In the genomic region with DNA sequence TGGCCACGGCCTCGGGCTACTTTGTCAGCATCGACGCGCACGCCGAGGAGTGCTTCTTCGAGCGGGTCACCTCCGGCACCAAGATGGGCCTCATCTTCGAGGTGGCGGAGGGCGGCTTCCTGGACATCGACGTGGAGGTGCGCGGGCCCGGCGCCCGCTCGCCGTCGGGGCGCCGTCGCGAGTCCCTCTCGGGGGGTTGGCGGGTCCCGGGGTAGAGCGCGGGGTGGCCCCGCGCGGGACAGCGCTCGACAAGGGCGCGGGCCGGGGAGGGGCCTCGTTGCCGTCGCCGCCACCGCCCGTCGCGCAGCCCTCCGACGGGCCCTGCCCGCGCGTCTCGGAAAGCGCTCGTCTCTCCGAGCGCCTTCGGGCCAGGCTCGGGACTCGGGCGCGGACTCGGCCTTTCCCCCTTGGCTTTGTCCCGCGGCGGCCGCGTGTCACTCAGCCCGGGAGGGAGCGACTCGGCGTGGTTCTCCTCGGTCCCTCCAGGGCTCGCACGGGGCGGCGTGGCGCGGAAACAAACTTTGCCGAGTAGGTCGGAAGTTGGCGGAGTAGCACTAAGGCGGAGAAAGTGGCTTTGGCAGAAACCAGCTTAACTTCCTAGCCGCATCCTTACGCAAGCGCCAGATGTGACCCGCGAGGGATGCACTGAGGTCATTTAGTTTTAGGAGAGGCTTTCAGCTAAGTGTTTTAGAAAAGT, we compare ENCODE assay signal across 8 mouse cellular contexts. TPM values are rescaled to one million over a fixed set of nuclear protein-coding genes. Genes with fewer than 3 reads are reported as not detected.
DNase-seq lines count a peak whose midpoint lies in the region; ATAC-seq lines count a peak whose summit lies in the region.

No protein-coding gene starts in this region.

- H3K27ac ChIP-seq in brown adipose tissue, adult 24 weeks (replicated peaks; ENCODE audit: low read depth, low read length), result peak overlapping the region; percentile 85
- peak overlapping the region; percentile 57; the same call in 1 of the 2 replicates for H3K27ac ChIP-seq in forebrain, embryonic 14.5 days (ENCODE audit: low read depth, low read length)
- H3K27ac ChIP-seq in hindbrain, embryonic 10.5 days, result peak overlapping the region; percentile 91
- peak overlapping the region; percentile 74 for H3K27ac ChIP-seq in limb, embryonic 11.5 days (replicated peaks; ENCODE audit: low read depth, low read length)
- peak overlapping the region; percentile 32; the same call in 1 of the 2 replicates for H3K27ac ChIP-seq in midbrain, embryonic 11.5 days (ENCODE audit: low read depth, low read length)

- H3K27me3 ChIP-seq in forebrain, embryonic 14.5 days (replicated peaks; ENCODE audit: control insufficient read depth, insufficient read depth, low read length), result no peaks in the 10 kb centered on the region
- H3K27me3 ChIP-seq in hindbrain, embryonic 10.5 days (ENCODE audit: insufficient read depth, poor library complexity, severe bottlenecking), result no peaks in the 10 kb centered on the region
- H3K27me3 ChIP-seq in limb, embryonic 11.5 days (ENCODE audit: control insufficient read depth, insufficient read depth, low read length), result no peaks in the 10 kb centered on the region
- H3K27me3 ChIP-seq in midbrain, embryonic 11.5 days (ENCODE audit: control insufficient read depth, insufficient read depth, low read length), result no peaks in the 10 kb centered on the region

- peaks cover 38% of the 10 kb centered on the region for H3K36me3 ChIP-seq in forebrain, embryonic 14.5 days (ENCODE audit: control insufficient read depth, insufficient read depth, low read length)
- H3K36me3 ChIP-seq in hindbrain, embryonic 10.5 days, result peaks cover 39% of the 10 kb centered on the region
- H3K36me3 ChIP-seq in limb, embryonic 11.5 days (ENCODE audit: control insufficient read depth, insufficient read depth, low read length), result peaks cover 19% of the 10 kb centered on the region
- peaks cover 9% of the 10 kb centered on the region for H3K36me3 ChIP-seq in midbrain, embryonic 11.5 days (ENCODE audit: control insufficient read depth, insufficient read depth, low read length)

- DNase-seq in MN1 (ENCODE audit: low spot score), result peak; percentile 55
- DNase-seq in forebrain, embryonic 14.5 days (ENCODE audit: low spot score), result peak; percentile 50
- DNase-seq in hindbrain, embryonic 10.5 days (ENCODE audit: low spot score), result peak; percentile 57
- peak; percentile 66 for DNase-seq in limb, embryonic 11.5 days (ENCODE audit: low spot score)
- DNase-seq in midbrain, embryonic 11.5 days (ENCODE audit: low spot score, missing footprints), result peak; percentile 94
- peak; percentile 68 for DNase-seq in skeletal muscle tissue, adult 2 months (ENCODE audit: low read depth, low spot score)
- DNase-seq in urinary bladder, postnatal 4 days (ENCODE audit: low spot score in 2 of 2), result peak; percentile 76 to 78

- WGBS in forebrain, embryonic 14.5 days, result under 1% methylated on average over 70 of the region's 89 CpGs
- under 1% methylated on average over 83 of the region's 89 CpGs for WGBS in hindbrain, embryonic 10.5 days
- WGBS in limb, embryonic 11.5 days, result 0% methylated on average over 50 of the region's 89 CpGs
- WGBS in midbrain, embryonic 11.5 days, result under 1% methylated on average over 75 of the region's 89 CpGs

- H3K4me2 ChIP-seq in forebrain, embryonic 14.5 days (ENCODE audit: low read length), result peak overlapping the region; percentile 85
- H3K4me2 ChIP-seq in limb, embryonic 11.5 days (ENCODE audit: low read depth, severe bottlenecking), result peak overlapping the region; percentile 72
- H3K4me2 ChIP-seq in midbrain, embryonic 11.5 days, result peak overlapping the region; percentile 52

- ATAC-seq in forebrain, embryonic 14.5 days, result peak; percentile 77
- ATAC-seq in limb, embryonic 11.5 days (ENCODE audit: insufficient number of reproducible peaks, low FRiP score, low TSS enrichment, low read depth), result peak; percentile 53; the same call in 1 of the 2 replicates
- peak; percentile 81 for ATAC-seq in midbrain, embryonic 11.5 days (ENCODE audit: low FRiP score)

- peaks cover 5% of the 10 kb centered on the region; the same call in 1 of the 2 replicates for H3K4me1 ChIP-seq in brown adipose tissue, adult 24 weeks (ENCODE audit: control insufficient read depth, insufficient read depth, insufficient read length, low read length)
- peaks cover 12% of the 10 kb centered on the region for H3K4me1 ChIP-seq in forebrain, embryonic 14.5 days (ENCODE audit: control insufficient read depth, insufficient read depth, low read length)
- H3K4me1 ChIP-seq in hindbrain, embryonic 10.5 days (replicated peaks), result peaks cover 22% of the 10 kb centered on the region
- peaks cover 5% of the 10 kb centered on the region; the same call in 1 of the 2 replicates for H3K4me1 ChIP-seq in limb, embryonic 11.5 days (ENCODE audit: control insufficient read depth, insufficient read depth, low read length)
- H3K4me1 ChIP-seq in midbrain, embryonic 11.5 days (ENCODE audit: control insufficient read depth, insufficient read depth, low read length), result peaks cover 13% of the 10 kb centered on the region

- H3K9me3 ChIP-seq in forebrain, embryonic 14.5 days (replicated peaks; ENCODE audit: control insufficient read depth, low read length), result no peaks in the 10 kb centered on the region
- no peaks in the 10 kb centered on the region for H3K9me3 ChIP-seq in hindbrain, embryonic 10.5 days
- H3K9me3 ChIP-seq in limb, embryonic 11.5 days (ENCODE audit: control insufficient read depth, low read length), result no peaks in the 10 kb centered on the region
- no peaks in the 10 kb centered on the region for H3K9me3 ChIP-seq in midbrain, embryonic 11.5 days (ENCODE audit: control insufficient read depth, low read length)

- peak overlapping the region; percentile 82 for H3K4me3 ChIP-seq in brown adipose tissue, adult 24 weeks (ENCODE audit: insufficient read depth, low read depth, low read length)
- peak overlapping the region; percentile 90 for H3K4me3 ChIP-seq in forebrain, embryonic 14.5 days (ENCODE audit: low read depth, low read length)
- peak overlapping the region; percentile 95 for H3K4me3 ChIP-seq in hindbrain, embryonic 10.5 days
- H3K4me3 ChIP-seq in limb, embryonic 11.5 days (ENCODE audit: low read depth, low read length), result peak overlapping the region; percentile 97
- H3K4me3 ChIP-seq in midbrain, embryonic 11.5 days (ENCODE audit: low read depth, low read length), result peak overlapping the region; percentile 96

- peak overlapping the region; percentile 80 for H3K9ac ChIP-seq in forebrain, embryonic 14.5 days (ENCODE audit: low read length)
- peak overlapping the region; percentile 91 for H3K9ac ChIP-seq in limb, embryonic 11.5 days (ENCODE audit: low read length)
- peak overlapping the region; percentile 86 for H3K9ac ChIP-seq in midbrain, embryonic 11.5 days (ENCODE audit: low read length)

RNA-seq across cellular contexts. Expression of a gene that starts 0.6 kb away (rescaled TPM):
- 330 and 403 TPM in 2 replicates for polyA plus RNA-seq in brown adipose tissue, adult 24 weeks (2012; ENCODE audit: insufficient read depth, insufficient read length, missing spikeins)
- polyA plus RNA-seq in forebrain, embryonic 14.5 days (2014; fragmentation: Nextera tagmentation; extraction: Ambion mirVana), result 416 and 423 TPM in 2 replicates
- polyA plus RNA-seq in hindbrain, embryonic 10.5 days (2016; fragmentation: Nextera tagmentation; extraction: Ambion mirVana), result 396 and 457 TPM in 2 replicates
- polyA plus RNA-seq in limb, embryonic 11.5 days (2014; fragmentation: Nextera tagmentation; extraction: Ambion mirVana), result 501 and 517 TPM in 2 replicates
- 490 and 523 TPM in 2 replicates for polyA plus RNA-seq in midbrain, embryonic 11.5 days (2014; fragmentation: Nextera tagmentation; extraction: Ambion mirVana)

RNA-seq across cellular contexts. Expression of a gene that starts 9.9 kb away (rescaled TPM):
- polyA plus RNA-seq in brown adipose tissue, adult 24 weeks (2012; ENCODE audit: insufficient read depth, insufficient read length, missing spikeins), result 4.9 and 8.7 TPM in 2 replicates
- polyA plus RNA-seq in forebrain, embryonic 14.5 days (2014; fragmentation: Nextera tagmentation; extraction: Ambion mirVana), result 10.4 and 11.0 TPM in 2 replicates
- polyA plus RNA-seq in hindbrain, embryonic 10.5 days (2016; fragmentation: Nextera tagmentation; extraction: Ambion mirVana), result 19.6 and 22.8 TPM in 2 replicates
- polyA plus RNA-seq in limb, embryonic 11.5 days (2014; fragmentation: Nextera tagmentation; extraction: Ambion mirVana), result 30.0 and 30.7 TPM in 2 replicates
- 17.7 and 21.7 TPM in 2 replicates for polyA plus RNA-seq in midbrain, embryonic 11.5 days (2014; fragmentation: Nextera tagmentation; extraction: Ambion mirVana)

RNA-seq across cellular contexts. Expression of a gene that starts 11.6 kb away (rescaled TPM):
- polyA plus RNA-seq in brown adipose tissue, adult 24 weeks (2012; ENCODE audit: insufficient read depth, insufficient read length, missing spikeins), result 2.1 and 3.7 TPM in 2 replicates
- polyA plus RNA-seq in forebrain, embryonic 14.5 days (2014; fragmentation: Nextera tagmentation; extraction: Ambion mirVana), result 16.8 and 21.2 TPM in 2 replicates
- polyA plus RNA-seq in hindbrain, embryonic 10.5 days (2016; fragmentation: Nextera tagmentation; extraction: Ambion mirVana), result 19.2 and 19.6 TPM in 2 replicates
- polyA plus RNA-seq in limb, embryonic 11.5 days (2014; fragmentation: Nextera tagmentation; extraction: Ambion mirVana), result 14.4 and 15.3 TPM in 2 replicates
- 13.2 and 15.0 TPM in 2 replicates for polyA plus RNA-seq in midbrain, embryonic 11.5 days (2014; fragmentation: Nextera tagmentation; extraction: Ambion mirVana)

RNA-seq across cellular contexts. Expression of a gene that starts 37.9 kb away (rescaled TPM):
- 28.3 and 32.1 TPM in 2 replicates for polyA plus RNA-seq in brown adipose tissue, adult 24 weeks (2012; ENCODE audit: insufficient read depth, insufficient read length, missing spikeins)
- polyA plus RNA-seq in forebrain, embryonic 14.5 days (2014; fragmentation: Nextera tagmentation; extraction: Ambion mirVana), result 79.9 and 81.9 TPM in 2 replicates
- polyA plus RNA-seq in hindbrain, embryonic 10.5 days (2016; fragmentation: Nextera tagmentation; extraction: Ambion mirVana), result 81.6 and 84.9 TPM in 2 replicates
- 83.1 and 85.1 TPM in 2 replicates for polyA plus RNA-seq in limb, embryonic 11.5 days (2014; fragmentation: Nextera tagmentation; extraction: Ambion mirVana)
- polyA plus RNA-seq in midbrain, embryonic 11.5 days (2014; fragmentation: Nextera tagmentation; extraction: Ambion mirVana), result 84.6 and 87.3 TPM in 2 replicates

RNA-seq across cellular contexts. Expression of a gene that starts 37.9 kb away (rescaled TPM):
- polyA plus RNA-seq in brown adipose tissue, adult 24 weeks (2012; ENCODE audit: insufficient read depth, insufficient read length, missing spikeins), result 26.3 and 29.6 TPM in 2 replicates
- 62.9 and 67.3 TPM in 2 replicates for polyA plus RNA-seq in forebrain, embryonic 14.5 days (2014; fragmentation: Nextera tagmentation; extraction: Ambion mirVana)
- polyA plus RNA-seq in hindbrain, embryonic 10.5 days (2016; fragmentation: Nextera tagmentation; extraction: Ambion mirVana), result 81.4 and 98.7 TPM in 2 replicates
- polyA plus RNA-seq in limb, embryonic 11.5 days (2014; fragmentation: Nextera tagmentation; extraction: Ambion mirVana), result 98.7 and 107 TPM in 2 replicates
- 73.0 and 85.9 TPM in 2 replicates for polyA plus RNA-seq in midbrain, embryonic 11.5 days (2014; fragmentation: Nextera tagmentation; extraction: Ambion mirVana)

Comparison
In these comparisons a context has a peak if more than half of its experiments do, and no peak if none do; other contexts are left out.
1. Peak in every context shown above with its lines: DNase-seq, ATAC-seq, H3K4me3 ChIP-seq and H3K27ac ChIP-seq.
2. H3K27ac ChIP-seq: peak in every context shown above with its lines; median percentile 91 in hindbrain, embryonic 10.5 days; 85 in brown adipose tissue, adult 24 weeks; 74 in limb, embryonic 11.5 days; 57 in forebrain, embryonic 14.5 days; 32 in midbrain, embryonic 11.5 days.